Comparison of ENCODE assay signal across 20 mouse cellular contexts in the genomic region with DNA sequence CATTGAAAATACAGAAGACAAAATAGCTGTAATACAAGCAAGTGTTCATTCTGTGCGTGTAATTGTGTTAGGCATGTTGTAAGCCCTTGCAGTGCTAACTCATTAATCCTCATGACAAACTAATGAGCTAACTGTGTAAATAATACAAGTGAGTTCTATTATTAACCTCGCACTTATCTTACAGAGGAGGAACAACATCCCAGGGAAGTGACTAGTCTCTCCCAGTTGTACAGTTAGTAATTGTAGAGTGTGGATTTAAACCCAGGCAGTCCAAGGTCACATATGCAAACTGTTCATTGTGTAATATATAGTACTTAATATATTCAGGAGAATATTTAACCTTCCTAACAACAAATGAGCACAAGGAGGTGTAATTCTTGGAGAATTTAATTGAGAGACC.
DNase-seq lines count a peak whose midpoint lies in the region; ATAC-seq and TF ChIP-seq lines count a peak whose summit lies in the region.
"Had no signal": no experiment of that assay in that cellular context is flagged by ENCODE, and none has a peak within 500 bp of the region (broad histone marks: within the 10 kb centered on the region; RNA-seq: fewer than 3 reads in every experiment).

No protein-coding gene starts in this region.

- H3K36me3 ChIP-seq in heart, postnatal 0 days (replicated peaks; ENCODE audit: control insufficient read depth, insufficient read depth, low read length) = no peaks in the 10 kb centered on the region
- no peaks in the 10 kb centered on the region for H3K36me3 ChIP-seq in stomach, embryonic 14.5 days (ENCODE audit: control insufficient read depth, insufficient read depth, low read length)
- H3K36me3 ChIP-seq: embryonic facial prominence, embryonic 10.5 days; forebrain, embryonic 10.5 days; heart, embryonic 13.5 days had no signal

- H3K27me3 ChIP-seq in heart, postnatal 0 days (ENCODE audit: control insufficient read depth, insufficient read depth, low read length) = no peaks in the 10 kb centered on the region
- H3K27me3 ChIP-seq in stomach, embryonic 14.5 days (ENCODE audit: control insufficient read depth, insufficient read depth, low read length) = no peaks in the 10 kb centered on the region
- H3K27me3 ChIP-seq: heart, embryonic 13.5 days had no signal

- H3K4me2 ChIP-seq in heart, postnatal 0 days (ENCODE audit: low read depth, low read length) = no peak overlapping the region
- H3K4me2 ChIP-seq in stomach, embryonic 14.5 days (replicated peaks; ENCODE audit: low read depth, low read length) = no peak overlapping the region
- H3K4me2 ChIP-seq: heart, embryonic 13.5 days; hindbrain, embryonic 14.5 days had no signal

- no peak overlapping the region for H3K27ac ChIP-seq in heart, postnatal 0 days (ENCODE audit: low read depth)
- H3K27ac ChIP-seq in stomach, embryonic 14.5 days (ENCODE audit: low read length) = no peak overlapping the region
- H3K27ac ChIP-seq: embryonic facial prominence, embryonic 10.5 days; forebrain, embryonic 10.5 days; gastrocnemius, adult 2 months; heart, adult 2 months; heart, embryonic 13.5 days; hindbrain, embryonic 14.5 days had no signal

- no peak overlapping the region for H3K9ac ChIP-seq in heart, postnatal 0 days (replicated peaks; ENCODE audit: low read depth, low read length)
- H3K9ac ChIP-seq in stomach, embryonic 14.5 days (replicated peaks; ENCODE audit: low read depth, low read length) = no peak overlapping the region
- H3K9ac ChIP-seq: heart, embryonic 13.5 days; hindbrain, embryonic 14.5 days had no signal

- WGBS in heart, postnatal 0 days = 16% methylated on average over 2 of the region's 2 CpGs
- 21% methylated on average over 2 of the region's 2 CpGs for WGBS in stomach, embryonic 14.5 days

- peak; percentile 49; the same call in 1 of the 2 replicates for ATAC-seq in heart, postnatal 0 days (ENCODE audit: insufficient read depth, low read depth)
- ATAC-seq in stomach, embryonic 14.5 days (ENCODE audit: insufficient number of reproducible peaks, insufficient read depth, low FRiP score, low read depth) = peak; percentile 42; the same call in 1 of the 2 replicates
- no peak for ATAC-seq in erythroid progenitor cell, adult 5-6 weeks (replicated peaks; ENCODE audit: low FRiP score, poor library complexity, severe bottlenecking)
- ATAC-seq: forebrain, embryonic 14.5 days had no signal

- TF ChIP-seq CTCF in heart, postnatal 0 days (IDR thresholded peaks at IDR 0.05; ENCODE audit: low read depth) = no peak

- H3K4me1 ChIP-seq in heart, postnatal 0 days (ENCODE audit: control insufficient read depth, insufficient read depth) = no peaks in the 10 kb centered on the region
- no peaks in the 10 kb centered on the region for H3K4me1 ChIP-seq in stomach, embryonic 14.5 days (ENCODE audit: control insufficient read depth, insufficient read depth, low read length)
- H3K4me1 ChIP-seq: embryonic facial prominence, embryonic 10.5 days; forebrain, embryonic 10.5 days had no signal

- DNase-seq in heart, postnatal 0 days (ENCODE audit: low spot score) = peak; percentile 39
- no peak for DNase-seq in heart, adult 11 months
- DNase-seq in retina, postnatal 1 day = peak; percentile 17
- no peak for DNase-seq in retina, embryonic 14.5 days (ENCODE audit: low spot score)
- no peak for DNase-seq in MN1 (ENCODE audit: low spot score)
- DNase-seq: adrenal gland, adult 8-10 months; adrenal gland, postnatal 36 days; cerebellum, adult 2 months; cerebellum, postnatal 10 days; gastrocnemius, adult 2 months; gastrocnemius, postnatal 36 days; heart, adult 2 months; heart, postnatal 14 days had no signal

- no peak for TF ChIP-seq EP300 in heart, postnatal 0 days (IDR thresholded peaks at IDR 0.05; ENCODE audit: low read depth)

- no peaks in the 10 kb centered on the region for H3K9me3 ChIP-seq in heart, postnatal 0 days (replicated peaks; ENCODE audit: control insufficient read depth, low read length)
- no peaks in the 10 kb centered on the region for H3K9me3 ChIP-seq in stomach, embryonic 14.5 days (ENCODE audit: control insufficient read depth, low read depth, low read length)
- H3K9me3 ChIP-seq: embryonic facial prominence, embryonic 10.5 days; forebrain, embryonic 10.5 days; heart, embryonic 13.5 days had no signal

- H3K4me3 ChIP-seq in heart, postnatal 0 days (ENCODE audit: low read depth, low read length) = no peak overlapping the region
- no peak overlapping the region for H3K4me3 ChIP-seq in stomach, embryonic 14.5 days (ENCODE audit: low read depth, low read length)
- H3K4me3 ChIP-seq: embryonic facial prominence, embryonic 10.5 days; forebrain, embryonic 10.5 days; gastrocnemius, adult 2 months; heart, adult 2 months; heart, embryonic 13.5 days had no signal

Comparison
In these comparisons a context has a peak if more than half of its experiments do, and no peak if none do; other contexts are left out.
1. DNase-seq: peak in heart, postnatal 0 days (single experiment) and retina, postnatal 1 day (single experiment); none in heart, adult 11 months (single experiment), retina, embryonic 14.5 days (single experiment) and MN1 (single experiment).